Mouse (Mus musculus): ENCODE data around the gene Kcnk10.

DNA sequence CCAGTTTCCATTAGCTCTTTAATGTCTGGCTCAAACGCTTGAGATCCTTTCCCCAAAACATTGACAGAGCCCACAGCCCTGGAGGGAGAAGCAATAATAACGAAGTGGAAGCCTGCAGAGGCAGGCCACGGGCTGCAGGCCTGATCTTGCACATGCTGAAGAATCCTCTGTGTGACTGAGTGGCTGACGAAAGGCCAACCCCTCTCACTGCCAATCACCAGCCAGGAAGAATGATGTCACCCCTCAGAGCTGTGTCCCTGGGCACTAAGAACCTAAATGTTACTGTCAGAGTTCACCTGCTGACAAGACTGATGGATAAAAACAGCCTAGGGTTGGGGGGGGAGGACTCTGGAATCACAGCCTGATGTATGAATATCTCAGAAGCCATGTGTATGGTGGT, 72.5 kb downstream of the Kcnk10 start:
- no peak for TF ChIP-seq ZC3H11A (IDR thresholded peaks at IDR 0.05; ENCODE audit: borderline replicate concordance, low read depth, low read length)
- TF ChIP-seq ZNF384 (IDR thresholded peaks at IDR 0.05; ENCODE audit: low read depth, low read length) = no peak
- no peak for TF ChIP-seq CHD2 (IDR thresholded peaks at IDR 0.05; ENCODE audit: low read depth, low read length)
- no peak for TF ChIP-seq MAFK (IDR thresholded peaks at IDR 0.05; ENCODE audit: insufficient read depth, low read depth, low read length)
- no peak for TF ChIP-seq HCFC1 (IDR thresholded peaks at IDR 0.05; ENCODE audit: borderline replicate concordance, insufficient read depth, low read length)
